Mouse (Mus musculus): Measurements from ENCODE around the gene Apol11a. TPM values are rescaled to one million over a fixed set of nuclear protein-coding genes. Genes with fewer than 3 reads are reported as not detected.
"Not testable (repeated sequence)": the region's sequence is repeated elsewhere in the genome, so short reads cannot be mapped to it uniquely, and the experiment has no call there.

The Apol11a gene
- total RNA-seq (2015; ENCODE audit: low replicate concordance) (28.8 and 46.8 TPM in 2 replicates), total RNA-seq (2017; ENCODE audit: low replicate concordance) (177 and 208 TPM in 2 replicates)

- ATAC-seq (replicated peaks; ENCODE audit: low FRiP score, poor library complexity, severe bottlenecking) = peak; percentile 96
Measured at GRCm38 (mm10) chr15:77507966-77508365, at the start of gene Apol11a. Gene Apol11a (plus strand): TSS chr15:77508271.

- not testable (repeated sequence) for ATAC-seq (replicated peaks; ENCODE audit: low FRiP score, poor library complexity, severe bottlenecking)
Measured at GRCm38 (mm10) chr15:77474699-77475390, 33.2 kb upstream of the Apol11a start.

DNA sequence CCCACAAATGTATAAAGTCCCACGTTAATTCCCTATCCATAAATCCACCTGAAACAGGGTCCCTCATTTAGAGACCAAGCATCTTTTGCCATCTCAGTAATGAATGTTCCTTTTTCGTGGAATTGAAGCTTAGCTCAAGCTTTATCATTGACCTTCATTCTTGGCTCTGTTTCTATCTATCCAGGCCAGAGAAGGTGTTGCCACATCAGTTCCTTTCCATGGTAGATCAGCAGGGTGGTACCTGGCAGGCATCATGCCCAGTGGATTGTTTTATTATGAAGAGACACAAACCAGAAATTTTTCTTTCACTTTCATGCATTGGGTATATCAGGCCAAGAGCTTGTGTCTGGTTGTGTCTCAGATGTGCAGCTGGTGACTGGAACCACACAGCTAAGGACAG is 31.4 kb upstream of the Apol11a start, which contains the start of gene Apol10a:
Apol10a (plus strand) TSS at position 355 of the 400 bp plus-strand sequence.
- ATAC-seq (replicated peaks; ENCODE audit: low FRiP score, poor library complexity, severe bottlenecking) = peak; percentile 86

DNA sequence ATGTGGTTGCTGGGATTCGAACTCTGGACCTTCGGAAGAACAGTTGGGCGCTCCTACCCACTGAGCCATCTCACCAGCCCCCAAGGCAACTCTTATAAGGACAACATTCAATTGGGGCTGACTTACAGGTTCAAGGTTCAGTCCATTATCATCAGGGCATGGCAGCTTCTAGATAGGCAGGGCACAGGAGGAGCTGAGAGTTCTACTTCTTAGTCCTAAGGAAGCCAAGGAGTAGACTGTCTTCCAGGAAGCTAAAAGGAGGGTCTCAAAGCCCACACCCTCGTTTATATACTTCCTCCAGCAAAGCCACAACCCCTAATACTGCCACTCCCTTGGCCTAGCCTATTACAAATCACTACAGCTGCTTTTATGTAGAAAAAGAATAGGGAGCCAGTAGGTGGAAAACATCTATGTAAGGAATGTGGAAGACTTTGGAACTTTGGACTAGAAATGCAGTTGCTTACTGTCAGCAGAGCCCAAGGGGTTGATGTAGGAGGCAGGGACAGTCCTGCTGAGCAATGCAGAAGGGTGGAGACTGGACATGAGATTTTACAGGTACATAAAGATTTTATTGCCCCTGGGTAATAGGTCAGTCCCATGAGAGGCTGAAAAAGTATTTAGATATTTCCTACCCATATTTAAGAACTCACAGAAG is 25.8 kb upstream of the Apol11a start:
- no peak for ATAC-seq (replicated peaks; ENCODE audit: low FRiP score, poor library complexity, severe bottlenecking)

GRCm38 (mm10) chr15:77493181-77493580 is 14.9 kb upstream of the Apol11a start:
- peak; percentile 67 for ATAC-seq (replicated peaks; ENCODE audit: low FRiP score, poor library complexity, severe bottlenecking)

GRCm38 (mm10) chr15:77494694-77495093 is 13.4 kb upstream of the Apol11a start:
- ATAC-seq (replicated peaks; ENCODE audit: low FRiP score, poor library complexity, severe bottlenecking) = not testable (repeated sequence)

DNA sequence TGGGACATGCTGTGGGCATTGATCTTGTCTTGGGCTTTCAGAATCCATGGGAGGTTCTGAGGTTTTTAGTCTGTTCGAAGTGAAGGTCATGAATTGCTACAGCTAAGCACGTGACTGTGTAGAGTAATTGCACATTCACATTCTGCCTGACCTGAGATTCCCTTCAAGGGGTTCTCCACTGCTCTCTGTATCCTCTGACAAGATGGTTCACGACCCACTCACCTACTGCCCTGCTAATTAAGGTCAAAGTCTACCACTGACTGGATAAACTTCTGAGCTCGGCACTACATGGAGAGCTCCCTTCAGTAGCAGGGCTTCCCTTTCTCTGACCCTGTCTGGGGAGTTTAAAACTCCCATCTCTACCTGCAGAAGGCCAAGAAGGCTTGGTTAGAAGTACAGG is 12.5 kb downstream of the Apol11a start:
- ATAC-seq (replicated peaks; ENCODE audit: low FRiP score, poor library complexity, severe bottlenecking) = not testable (repeated sequence)

DNA sequence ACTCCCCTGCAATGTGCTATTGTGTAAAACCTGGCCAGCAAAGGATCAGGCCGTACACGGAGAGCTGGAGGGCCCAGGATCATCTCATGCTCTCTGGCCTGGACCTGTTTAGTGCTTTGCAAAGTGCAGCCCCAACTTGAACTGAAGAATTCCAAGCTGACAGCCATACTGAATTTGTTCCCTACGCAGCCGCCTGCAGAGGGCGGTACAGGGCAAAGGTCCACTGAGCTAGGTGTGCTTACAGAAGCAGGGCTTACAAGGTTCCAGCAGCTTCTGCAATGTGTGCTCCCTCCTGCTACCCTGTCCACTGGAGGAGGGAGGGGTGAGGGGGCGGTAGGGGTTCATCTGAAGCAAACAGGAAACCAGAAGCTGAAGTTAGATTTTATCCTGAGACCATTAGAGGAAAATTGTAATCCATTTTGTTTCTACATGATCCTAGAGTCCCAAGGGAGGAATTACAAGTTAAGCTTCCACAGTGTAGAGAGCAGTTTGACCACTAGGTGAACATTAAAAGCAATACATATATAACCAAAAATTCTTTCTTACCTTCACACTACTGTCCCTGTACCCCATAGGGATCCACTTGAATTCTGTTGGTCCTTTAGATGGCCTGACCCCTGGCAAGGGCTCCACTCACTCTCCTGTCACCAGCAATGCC is 15.2 kb downstream of the Apol11a start:
- ATAC-seq (replicated peaks; ENCODE audit: low FRiP score, poor library complexity, severe bottlenecking) = not testable (repeated sequence)

- ATAC-seq (replicated peaks; ENCODE audit: low FRiP score, poor library complexity, severe bottlenecking) = no peak
Measured at GRCm38 (mm10) chr15:77533216-77533615, 25.1 kb downstream of the Apol11a start, which contains the start of gene Apol7c. Gene Apol7c (minus strand): TSS chr15:77533316.

- not testable (repeated sequence) for ATAC-seq (replicated peaks; ENCODE audit: low FRiP score, poor library complexity, severe bottlenecking)
Measured at GRCm38 (mm10) chr15:77539221-77539620, 31.1 kb downstream of the Apol11a start.

DNA sequence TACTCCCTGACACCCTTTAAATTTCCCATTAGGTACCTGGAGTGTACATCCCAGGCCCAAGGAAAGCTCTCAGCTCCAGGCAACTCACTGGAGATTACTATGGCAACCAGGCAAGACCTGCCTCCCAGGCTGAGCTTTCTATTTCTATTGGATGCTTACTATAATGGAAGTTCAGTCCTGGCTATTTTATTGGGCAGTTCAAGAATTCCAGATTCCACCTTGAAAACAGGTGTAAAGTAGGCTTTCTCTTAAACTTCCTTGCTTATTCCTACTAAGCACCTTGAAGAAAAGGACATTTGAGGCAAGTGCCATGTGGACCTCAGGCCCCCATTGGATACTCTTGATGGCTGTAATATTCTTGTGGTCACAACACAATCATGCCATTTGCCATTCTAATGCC is 53.7 kb downstream of the Apol11a start, which contains the start of gene 1700025B11Rik:
1700025B11Rik (minus strand) TSS at position 101 of the 400 bp plus-strand sequence.
- ATAC-seq (replicated peaks; ENCODE audit: low FRiP score, poor library complexity, severe bottlenecking) = no peak

- no peak for ATAC-seq (replicated peaks; ENCODE audit: low FRiP score, poor library complexity, severe bottlenecking)
Measured at GRCm38 (mm10) chr15:77563219-77563618, 55.1 kb downstream of the Apol11a start.

Other genes with a start within 250 kb of the Apol11a start
- gene Rbfox2, start 201.3 kb upstream of the Apol11a start, total RNA-seq (2015; ENCODE audit: low replicate concordance) = not detected in 2 replicates
- not detected in 2 replicates for gene Rbfox2, start 201.3 kb upstream of the Apol11a start, total RNA-seq (2017; ENCODE audit: low replicate concordance)
- gene Apol7a, start 109.2 kb upstream of the Apol11a start, total RNA-seq (2015; ENCODE audit: low replicate concordance) = not detected in 2 replicates
- gene Apol7a, start 109.2 kb upstream of the Apol11a start, total RNA-seq (2017; ENCODE audit: low replicate concordance) = not detected in 2 replicates
- gene Apol9a, start 97.1 kb upstream of the Apol11a start, total RNA-seq (2015; ENCODE audit: low replicate concordance) = not detected in 2 replicates
- gene Apol9a, start 97.1 kb upstream of the Apol11a start, total RNA-seq (2017; ENCODE audit: low replicate concordance) = 0.34 TPM in 1 of 2 replicates, not detected in the other
- 3.5 TPM in 1 of 2 replicates, not detected in the other for gene Apol7b, start 60.8 kb upstream of the Apol11a start, total RNA-seq (2015; ENCODE audit: low replicate concordance)
- gene Apol7b, start 60.8 kb upstream of the Apol11a start, total RNA-seq (2017; ENCODE audit: low replicate concordance) = not detected in 2 replicates
- gene Apol10a, start 31.2 kb upstream of the Apol11a start, total RNA-seq (2015; ENCODE audit: low replicate concordance) = 9.4 and 10.0 TPM in 2 replicates
- gene Apol10a, start 31.2 kb upstream of the Apol11a start, total RNA-seq (2017; ENCODE audit: low replicate concordance) = 14.3 and 18.3 TPM in 2 replicates
- gene Apol7c, start 25.0 kb downstream of the Apol11a start, total RNA-seq (2015; ENCODE audit: low replicate concordance) = not detected in 2 replicates
- gene Apol7c, start 25.0 kb downstream of the Apol11a start, total RNA-seq (2017; ENCODE audit: low replicate concordance) = 1.3 TPM in 1 of 2 replicates, not detected in the other
- not detected in 2 replicates for gene 1700025B11Rik, start 53.6 kb downstream of the Apol11a start, total RNA-seq (2015; ENCODE audit: low replicate concordance)
- gene 1700025B11Rik, start 53.6 kb downstream of the Apol11a start, total RNA-seq (2017; ENCODE audit: low replicate concordance) = not detected in 2 replicates
- gene Apol10b, start 87.9 kb downstream of the Apol11a start, total RNA-seq (2015; ENCODE audit: low replicate concordance) = 0.19 TPM in 1 of 2 replicates, not detected in the other
- gene Apol10b, start 87.9 kb downstream of the Apol11a start, total RNA-seq (2017; ENCODE audit: low replicate concordance) = 0.17 and 1.1 TPM in 2 replicates
- gene Gm36245, start 91.0 kb downstream of the Apol11a start, total RNA-seq (2015; ENCODE audit: low replicate concordance) = not detected in 2 replicates
- not detected in 2 replicates for gene Gm36245, start 91.0 kb downstream of the Apol11a start, total RNA-seq (2017; ENCODE audit: low replicate concordance)
- gene Apol11b, start 135.0 kb downstream of the Apol11a start, total RNA-seq (2015; ENCODE audit: low replicate concordance) = 391 and 419 TPM in 2 replicates
- 1,087 and 1,183 TPM in 2 replicates for gene Apol11b, start 135.0 kb downstream of the Apol11a start, total RNA-seq (2017; ENCODE audit: low replicate concordance)
- 1.0 TPM in 1 of 2 replicates, not detected in the other for gene Apol7e, start 190.6 kb downstream of the Apol11a start, total RNA-seq (2015; ENCODE audit: low replicate concordance)
- 0.09 TPM in 1 of 2 replicates, not detected in the other for gene Apol7e, start 190.6 kb downstream of the Apol11a start, total RNA-seq (2017; ENCODE audit: low replicate concordance)
- gene Apol9b, start 220.8 kb downstream of the Apol11a start, total RNA-seq (2015; ENCODE audit: low replicate concordance) = not detected in 2 replicates
- gene Apol9b, start 220.8 kb downstream of the Apol11a start, total RNA-seq (2017; ENCODE audit: low replicate concordance) = not detected in 2 replicates
- gene Apol8, start 248.7 kb downstream of the Apol11a start, total RNA-seq (2015; ENCODE audit: low replicate concordance) = 44.6 and 58.5 TPM in 2 replicates
- 77.3 and 107 TPM in 2 replicates for gene Apol8, start 248.7 kb downstream of the Apol11a start, total RNA-seq (2017; ENCODE audit: low replicate concordance)